Mouse (Mus musculus): ENCODE data around the gene Fam219b. TPM values are rescaled to one million over a fixed set of nuclear protein-coding genes. Genes with fewer than 3 reads are reported as not detected.

The Fam219b gene
- polyA plus RNA-seq, 1 experiment from 2014 or later = 19.7 TPM

Other genes starting within 250 kb of the Fam219b start
- gene Ppcdc, start 97.4 kb upstream of the Fam219b start, polyA plus RNA-seq (2014; fragmentation: Nextera tagmentation; extraction: Ambion mirVana) = 22.9 and 30.4 TPM in 2 replicates
- 7.3 and 9.0 TPM in 2 replicates for gene Scamp5, start 69.5 kb upstream of the Fam219b start, polyA plus RNA-seq (2014; fragmentation: Nextera tagmentation; extraction: Ambion mirVana)
- gene Rpp25, start 33.5 kb upstream of the Fam219b start, polyA plus RNA-seq (2014; fragmentation: Nextera tagmentation; extraction: Ambion mirVana) = 5.3 and 6.2 TPM in 2 replicates
- gene Cox5a, start 16.3 kb upstream of the Fam219b start, polyA plus RNA-seq (2014; fragmentation: Nextera tagmentation; extraction: Ambion mirVana) = 675 and 707 TPM in 2 replicates
- 36.5 and 37.7 TPM in 2 replicates for gene Mpi, start 15.2 kb downstream of the Fam219b start, polyA plus RNA-seq (2014; fragmentation: Nextera tagmentation; extraction: Ambion mirVana)
- 69.2 and 71.4 TPM in 2 replicates for gene Scamp2, start 23.4 kb downstream of the Fam219b start, polyA plus RNA-seq (2014; fragmentation: Nextera tagmentation; extraction: Ambion mirVana)
- gene Ulk3, start 51.9 kb downstream of the Fam219b start, polyA plus RNA-seq (2014; fragmentation: Nextera tagmentation; extraction: Ambion mirVana) = 5.4 and 13.7 TPM in 2 replicates
- gene Cplx3, start 68.8 kb downstream of the Fam219b start, polyA plus RNA-seq (2014; fragmentation: Nextera tagmentation; extraction: Ambion mirVana) = not detected in 2 replicates
- gene Lman1l, start 83.2 kb downstream of the Fam219b start, polyA plus RNA-seq (2014; fragmentation: Nextera tagmentation; extraction: Ambion mirVana) = not detected in 2 replicates
- gene Csk, start 116.1 kb downstream of the Fam219b start, polyA plus RNA-seq (2014; fragmentation: Nextera tagmentation; extraction: Ambion mirVana) = 24.3 and 26.1 TPM in 2 replicates
- not detected in 2 replicates for gene Cyp1a2, start 146.2 kb downstream of the Fam219b start, polyA plus RNA-seq (2014; fragmentation: Nextera tagmentation; extraction: Ambion mirVana)
- 0.08 and 0.11 TPM in 2 replicates for gene Cyp1a1, start 150.4 kb downstream of the Fam219b start, polyA plus RNA-seq (2014; fragmentation: Nextera tagmentation; extraction: Ambion mirVana)
- gene Edc3, start 171.0 kb downstream of the Fam219b start, polyA plus RNA-seq (2014; fragmentation: Nextera tagmentation; extraction: Ambion mirVana) = 20.7 and 24.1 TPM in 2 replicates
- 61.0 and 69.3 TPM in 2 replicates for gene Clk3, start 228.3 kb downstream of the Fam219b start, polyA plus RNA-seq (2014; fragmentation: Nextera tagmentation; extraction: Ambion mirVana)